Mouse (Mus musculus): ENCODE data around the gene Abhd10.

Gene Abhd10

DNA sequence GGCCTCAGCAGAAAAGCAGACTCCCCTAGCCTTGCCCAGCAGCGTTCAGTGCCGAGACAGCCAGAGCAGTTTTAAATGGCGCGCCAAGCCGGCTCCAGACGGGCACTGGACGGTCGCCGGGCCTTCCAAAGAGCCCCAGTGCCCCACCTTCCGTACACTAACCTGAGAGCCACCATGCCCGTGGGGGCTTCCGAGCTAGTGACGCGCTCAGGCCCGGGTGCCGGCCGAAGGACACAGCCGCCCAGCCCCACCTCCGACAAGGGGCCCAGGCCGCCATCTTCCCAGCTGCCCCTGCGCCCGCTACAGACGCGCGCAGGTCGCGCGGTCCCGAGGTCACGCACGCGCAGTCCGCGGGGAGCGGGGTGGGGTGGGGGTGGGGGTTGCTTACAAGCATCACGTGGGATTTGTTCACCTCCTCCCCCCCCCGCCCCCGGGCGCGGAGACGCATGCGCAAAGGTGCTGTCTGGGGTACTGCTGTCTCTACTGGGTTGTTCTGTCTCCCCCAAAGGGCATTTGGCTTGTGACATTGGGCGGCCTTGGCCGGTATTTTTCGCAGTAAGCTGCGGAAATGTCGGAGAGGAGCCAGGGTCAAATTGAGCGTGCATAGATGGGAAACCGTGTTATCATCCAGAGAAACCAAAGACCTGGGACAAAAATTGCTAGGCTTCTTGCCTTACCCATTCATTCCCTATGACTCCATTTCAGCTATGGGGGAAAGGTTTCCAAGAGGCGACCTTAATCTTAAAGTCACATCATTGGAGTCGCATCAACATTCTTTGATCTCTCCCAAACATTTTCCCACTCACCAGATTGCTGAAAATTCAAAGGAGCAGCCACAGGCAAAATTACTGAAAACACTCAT is at the start of gene Abhd10:
Abhd10 (minus strand) TSS at position 341 of the 862 bp plus-strand sequence.
- DNase-seq (ENCODE audit: low spot score in 2 of 2): peak; percentile 86 to 95

DNA sequence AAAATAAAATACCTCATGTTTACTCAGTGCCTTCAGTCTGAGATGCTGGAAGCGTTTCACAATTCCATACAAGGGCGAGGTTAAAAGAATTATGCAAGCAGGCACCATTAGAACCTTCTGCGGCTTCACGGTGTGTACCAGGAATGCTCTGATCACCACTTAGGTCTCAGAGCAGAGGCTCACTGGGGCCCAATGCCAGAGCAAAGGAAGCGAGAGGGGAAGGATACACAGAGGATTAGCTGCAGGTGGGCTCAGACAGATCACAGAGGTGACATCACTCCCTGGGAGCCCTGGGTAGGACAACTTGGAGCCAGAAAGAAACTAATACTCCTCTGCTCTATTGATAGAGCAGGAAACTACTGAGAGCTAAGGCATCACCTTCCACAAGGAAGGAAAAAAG is 48.5 kb upstream of the Abhd10 start:
- DNase-seq (ENCODE audit: low spot score in 2 of 2): no peak

DNA sequence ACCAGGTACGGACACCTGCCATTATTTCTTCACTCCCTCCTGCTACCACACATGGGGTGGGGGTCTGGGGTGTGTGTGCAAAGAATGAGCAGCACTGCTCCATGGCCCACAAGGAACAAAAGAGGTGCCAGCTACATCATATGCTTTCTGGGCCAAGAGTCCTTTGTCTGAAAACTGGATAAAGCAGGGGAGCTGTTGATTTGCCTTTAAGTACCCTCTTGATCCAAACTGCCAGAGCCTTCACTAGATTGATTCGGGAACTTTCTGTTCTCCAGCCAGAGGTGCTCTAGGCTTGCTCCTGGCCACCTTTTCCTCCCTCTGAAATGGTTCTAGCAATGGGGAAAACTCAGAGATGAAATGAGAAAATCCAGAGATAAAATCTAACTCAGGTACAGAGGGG is 46.6 kb upstream of the Abhd10 start:
- no peak for DNase-seq (ENCODE audit: low spot score in 2 of 2)

DNA sequence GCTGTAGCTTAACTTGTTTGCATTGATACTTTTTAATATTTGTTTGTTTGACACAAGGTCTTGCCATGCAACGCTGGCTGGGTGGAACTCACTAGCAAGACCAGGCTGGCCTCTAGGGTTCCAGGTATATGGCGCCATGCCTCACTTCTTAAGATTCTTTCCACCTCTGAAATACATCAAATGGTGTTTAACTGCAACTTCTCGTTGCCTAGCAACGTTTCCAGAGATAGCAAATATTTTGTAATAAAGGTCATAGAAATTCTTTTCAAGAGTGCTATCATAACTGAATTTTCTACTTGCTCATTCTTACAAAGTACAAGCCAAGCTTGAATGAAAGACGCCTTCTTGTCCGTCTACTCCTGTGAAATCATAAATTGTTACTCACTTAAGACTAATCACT is 44.9 kb upstream of the Abhd10 start:
- no peak for DNase-seq (ENCODE audit: low spot score in 2 of 2)

DNA sequence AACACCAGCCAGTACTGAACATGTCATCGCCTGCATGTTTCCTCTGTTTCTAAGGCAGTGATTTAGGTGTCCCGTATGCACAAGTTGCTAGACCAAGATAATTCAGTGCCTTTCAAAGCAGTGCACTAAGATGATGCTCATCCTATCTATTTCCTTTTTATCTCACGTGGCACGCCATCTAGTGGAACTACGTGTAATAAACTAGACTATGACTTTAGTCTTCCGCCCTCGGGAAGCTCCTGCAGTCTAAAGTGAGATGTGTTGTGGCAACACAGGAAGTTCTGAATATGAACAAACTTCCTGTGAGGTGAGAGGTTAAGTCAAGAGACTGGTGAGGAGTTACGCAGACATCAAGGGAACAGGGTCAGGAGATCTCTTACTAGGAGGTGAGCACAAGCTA is 43.9 kb upstream of the Abhd10 start:
- DNase-seq (ENCODE audit: low spot score in 2 of 2): no peak

DNA sequence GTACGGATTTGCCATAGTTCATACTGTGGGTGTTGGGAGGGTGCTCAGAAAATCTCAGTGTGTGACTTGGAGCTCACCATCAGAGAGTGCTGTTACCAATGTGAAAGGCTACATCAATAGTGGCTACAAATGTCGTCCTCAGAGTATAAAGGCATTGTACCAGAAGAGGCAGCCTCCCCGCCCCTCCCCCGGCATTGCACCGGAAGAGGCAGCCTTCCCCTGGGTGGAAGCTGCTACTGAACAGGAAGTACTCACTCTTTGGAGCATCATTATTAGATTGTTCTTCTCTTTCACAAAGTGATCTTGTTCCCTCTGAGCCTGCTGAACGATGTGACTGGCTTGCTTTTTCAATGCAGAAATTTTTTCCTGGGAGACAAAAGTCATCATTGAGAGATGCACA is 37.2 kb upstream of the Abhd10 start:
- no peak for DNase-seq (ENCODE audit: low spot score in 2 of 2)

DNA sequence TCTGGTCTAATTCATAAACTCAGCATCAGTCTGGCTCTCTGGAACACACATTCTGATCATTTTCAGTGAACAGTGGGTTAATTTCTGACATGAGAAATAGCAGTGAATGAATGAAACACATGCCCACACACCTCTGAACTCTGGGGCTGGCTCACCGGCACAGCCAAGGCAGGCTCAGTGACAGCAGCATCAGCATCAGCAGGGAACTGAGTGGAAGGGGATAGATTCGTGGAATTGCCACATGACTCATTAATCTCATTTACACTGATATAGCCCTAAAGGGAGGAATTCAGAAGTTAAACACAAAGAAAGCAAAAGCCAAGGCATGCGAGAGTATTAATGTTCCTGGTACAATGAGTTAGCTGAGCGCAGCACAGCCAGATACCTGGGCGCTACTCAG is 32.1 kb upstream of the Abhd10 start:
- DNase-seq (ENCODE audit: low spot score in 2 of 2): no peak

DNA sequence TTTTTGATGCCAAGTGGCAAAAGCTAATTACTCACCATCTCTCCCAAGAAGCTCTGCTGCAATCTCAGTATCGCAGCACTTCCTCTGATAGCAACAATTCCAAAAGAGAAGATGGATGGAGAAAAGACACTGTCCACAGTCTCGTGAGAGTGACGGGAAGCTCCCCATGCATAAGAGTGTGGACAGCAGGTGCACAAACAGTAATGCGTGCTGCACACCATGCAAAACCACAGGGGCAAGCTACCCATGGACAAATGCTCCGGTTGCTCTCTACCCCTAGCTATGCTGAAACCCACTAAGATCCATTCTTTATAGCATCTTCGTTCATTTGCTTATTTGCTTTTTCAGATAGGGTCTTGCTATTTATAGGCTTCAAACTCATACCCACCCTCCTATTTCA is 28.2 kb upstream of the Abhd10 start:
- no peak for DNase-seq (ENCODE audit: low spot score in 2 of 2)

DNA sequence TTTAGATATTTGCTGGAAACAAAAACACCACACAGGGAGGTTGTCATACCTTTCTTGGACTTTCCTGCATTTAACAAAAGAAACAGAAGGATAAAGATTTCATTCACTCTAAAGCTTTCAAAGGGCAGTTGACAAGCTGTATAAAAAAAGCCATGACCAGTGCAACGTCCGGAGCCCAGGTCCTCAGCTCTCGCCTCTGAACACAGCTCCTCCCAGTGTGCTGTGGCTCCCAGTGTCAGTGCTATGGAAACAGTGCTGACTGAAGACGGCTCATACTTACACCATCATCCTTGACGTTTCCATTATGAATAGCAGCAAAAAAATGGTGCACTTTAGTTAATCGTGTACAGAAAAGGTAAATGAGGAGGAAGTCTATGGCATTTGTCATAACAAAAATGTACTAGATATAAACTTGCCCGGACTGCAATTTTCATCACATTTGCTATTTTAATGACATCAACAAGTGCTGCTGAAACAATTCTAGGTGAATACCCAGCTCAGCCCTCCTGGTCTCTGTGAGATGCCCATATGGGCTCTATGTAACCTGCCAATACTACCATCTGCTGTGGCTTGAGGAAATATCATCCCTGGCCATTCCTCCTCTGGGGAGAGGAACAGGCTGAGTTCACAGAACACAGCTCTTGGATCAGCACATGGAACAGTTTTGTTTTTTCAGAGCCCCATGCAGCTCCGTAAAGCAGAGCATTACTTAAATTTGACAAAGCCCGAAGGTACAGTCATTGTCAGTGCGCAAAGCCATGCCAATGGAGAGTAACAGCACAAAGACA is 25.3 kb upstream of the Abhd10 start:
- no peak for DNase-seq (ENCODE audit: low spot score in 2 of 2)

DNA sequence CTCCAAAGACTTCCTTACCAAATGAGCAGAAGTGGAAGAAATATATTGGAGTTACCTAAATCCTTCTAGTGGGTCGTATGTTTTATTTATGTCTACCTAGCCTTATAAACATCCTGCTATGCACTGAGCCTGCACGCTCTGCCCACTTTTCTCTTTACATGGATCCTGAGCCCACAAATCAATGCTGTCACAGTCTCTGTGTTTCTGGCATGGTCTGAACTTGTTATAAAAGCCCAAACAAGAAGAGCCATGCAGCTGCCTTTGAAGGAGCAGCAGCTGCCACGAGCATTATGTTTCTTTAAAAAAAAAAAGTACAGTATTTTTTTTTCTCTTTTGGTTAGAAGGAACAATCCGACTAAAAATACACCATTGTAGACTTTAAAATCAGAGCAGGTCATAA is 24.7 kb upstream of the Abhd10 start:
- no peak for DNase-seq (ENCODE audit: low spot score in 2 of 2)

DNA sequence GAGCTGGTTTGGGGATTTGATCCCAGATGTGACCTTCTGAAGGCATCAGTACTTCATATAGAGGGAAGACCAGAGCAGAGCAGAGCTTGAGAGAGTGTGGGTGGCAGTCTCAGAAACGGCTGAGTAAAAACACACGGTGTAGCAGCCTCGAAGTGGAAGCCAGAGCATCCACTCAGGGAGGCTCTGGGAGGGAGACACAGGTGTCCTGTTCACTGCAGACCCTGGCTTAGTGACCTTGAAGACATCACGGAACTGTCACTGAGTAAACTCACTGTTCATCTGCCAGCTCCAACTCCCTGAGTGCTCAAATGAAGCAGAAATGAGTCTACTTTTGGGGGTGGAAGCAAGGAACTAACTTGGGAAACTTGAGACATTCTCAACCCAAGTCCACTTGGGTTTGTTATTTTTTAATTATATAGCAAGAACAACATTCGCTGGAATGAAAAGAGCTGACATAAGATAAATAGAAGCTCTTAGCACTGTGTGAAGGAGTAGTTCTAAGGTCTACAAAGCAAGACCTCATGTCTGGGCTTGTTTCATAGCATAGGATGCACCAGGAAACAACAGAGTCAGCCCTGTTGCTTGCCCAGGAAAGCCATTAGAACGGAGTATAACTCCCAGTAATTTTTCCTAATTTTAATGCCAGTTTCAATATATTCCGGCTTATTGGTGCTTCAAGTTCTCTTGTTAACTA is 23.2 kb upstream of the Abhd10 start:
- no peak for DNase-seq (ENCODE audit: low spot score in 2 of 2)

DNA sequence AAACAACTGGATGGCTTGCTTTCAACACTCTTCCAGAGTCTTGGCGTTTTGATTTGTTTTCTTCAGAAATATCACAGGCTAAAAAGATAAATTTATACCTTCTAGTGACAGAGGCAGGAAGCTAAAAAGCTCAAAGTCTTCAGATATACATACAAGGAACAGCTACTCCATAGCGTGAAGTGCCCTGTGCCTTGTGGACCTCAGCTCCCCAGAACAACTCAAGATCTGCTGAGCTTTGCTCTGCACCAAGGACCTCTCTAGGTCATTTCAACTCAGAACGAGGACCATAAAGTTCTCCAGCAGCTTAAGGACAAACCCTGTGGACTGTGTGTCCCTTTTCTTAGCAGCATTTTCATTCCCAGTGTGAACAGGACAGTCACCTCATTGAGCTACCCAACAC is 22.3 kb upstream of the Abhd10 start:
- DNase-seq (ENCODE audit: low spot score in 2 of 2): no peak

DNA sequence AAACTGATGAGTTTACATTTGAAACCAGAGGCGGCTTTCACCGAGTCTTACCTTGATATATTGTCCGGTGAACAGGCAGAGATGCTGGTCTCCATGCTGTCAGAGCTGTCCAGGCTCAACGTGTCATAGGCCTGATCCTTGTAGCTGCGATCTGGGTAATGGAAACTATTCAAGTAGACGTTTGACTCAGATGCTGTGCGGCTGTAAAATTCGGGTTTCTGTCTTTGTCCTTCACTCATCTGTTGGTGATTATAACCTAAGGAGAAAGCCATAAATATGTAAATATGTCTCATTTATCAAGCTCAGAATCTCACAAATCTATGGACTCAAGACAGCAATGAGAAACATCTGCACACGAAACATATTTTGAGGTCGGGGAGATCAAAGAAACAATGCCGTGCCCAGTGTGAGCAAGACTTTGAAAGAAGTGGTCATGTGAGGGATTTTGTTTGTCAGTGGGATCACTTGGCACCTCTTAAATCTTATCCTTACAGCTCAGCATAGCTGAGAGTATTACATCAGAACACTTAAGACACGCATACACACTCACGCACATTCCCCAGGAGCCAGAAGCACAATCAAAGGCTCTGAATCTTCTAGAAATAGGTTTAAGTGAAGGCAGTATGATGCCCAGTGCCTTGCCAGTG is 20.2 kb upstream of the Abhd10 start:
- no peak for DNase-seq (ENCODE audit: low spot score in 2 of 2)

DNA sequence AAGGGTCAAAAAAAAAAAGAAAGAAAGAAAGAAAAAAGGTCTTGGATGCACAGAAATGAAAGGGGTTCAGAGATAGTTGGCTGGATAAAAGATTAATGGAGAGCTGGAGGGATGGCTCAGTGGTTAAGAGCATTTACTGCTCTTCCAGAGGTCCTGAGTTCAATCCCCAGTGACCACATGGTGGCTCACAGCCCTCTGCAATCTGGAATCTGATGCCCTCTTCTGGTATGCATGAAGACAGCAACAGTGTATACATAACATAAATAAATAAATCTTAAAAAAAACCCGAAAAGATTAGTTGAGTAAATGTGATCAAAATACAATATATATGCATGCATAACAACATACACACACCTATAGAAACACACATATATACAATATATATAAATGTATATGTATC is 18.7 kb upstream of the Abhd10 start:
- DNase-seq (ENCODE audit: low spot score in 2 of 2): no peak

DNA sequence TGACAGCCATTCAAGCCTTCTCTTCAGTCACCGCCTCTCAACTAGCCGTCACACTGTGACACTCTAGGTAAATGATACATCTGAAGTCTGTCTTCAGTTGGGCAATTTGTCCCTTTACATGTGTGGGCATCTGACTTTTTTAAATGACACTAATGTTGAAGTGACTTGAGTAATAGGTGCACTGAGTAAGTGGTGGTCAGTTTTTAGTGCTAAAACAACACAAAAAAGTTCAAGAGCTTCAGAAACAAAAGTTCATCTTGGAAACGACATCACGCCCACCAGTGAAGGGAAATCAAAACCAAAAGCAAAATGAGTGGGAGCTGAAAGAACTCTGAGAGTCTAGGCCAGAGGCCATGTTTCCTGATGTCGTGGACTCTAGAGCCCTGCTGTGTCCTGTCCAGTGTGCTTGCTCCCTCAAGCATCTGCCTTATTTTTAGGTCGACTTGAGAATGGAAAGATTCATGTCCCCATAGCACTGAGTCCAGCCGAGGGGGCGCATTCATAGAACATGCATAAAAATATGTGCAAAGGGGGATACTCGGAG is 16.0 kb upstream of the Abhd10 start:
- DNase-seq (ENCODE audit: low spot score in 2 of 2): no peak

DNA sequence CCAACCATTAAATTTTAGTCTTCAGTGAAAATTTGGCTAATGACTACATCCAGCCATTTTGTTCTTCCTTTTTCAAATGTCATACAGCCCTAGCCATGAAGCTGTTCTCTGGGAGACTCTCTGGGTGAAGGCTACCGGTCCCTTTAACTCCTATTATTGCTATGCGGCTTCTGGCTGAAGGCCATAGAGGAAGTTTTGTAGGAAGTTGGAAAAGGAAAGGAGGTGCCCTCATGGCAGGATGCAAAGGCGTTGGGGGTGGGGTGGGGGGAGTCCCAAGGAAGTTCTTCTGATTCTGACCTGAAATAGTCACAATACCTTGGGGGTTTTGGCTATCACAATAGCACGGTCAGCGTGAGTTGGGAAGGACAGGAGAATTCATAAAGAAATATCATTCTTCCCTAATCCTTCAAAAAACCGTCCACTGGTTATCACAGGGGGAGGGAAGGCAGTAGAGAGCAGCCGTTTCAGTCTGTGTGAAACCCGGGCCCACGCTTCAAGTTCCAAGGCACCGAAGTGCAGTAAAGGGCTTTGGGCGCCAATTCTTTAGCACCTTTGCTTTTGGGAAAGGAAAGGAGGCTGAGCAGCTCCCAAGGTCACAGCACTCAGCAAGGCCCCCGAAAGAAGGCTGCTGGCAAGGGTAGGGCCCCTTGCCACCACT is 14.8 kb upstream of the Abhd10 start:
- DNase-seq (ENCODE audit: low spot score in 2 of 2): no peak

DNA sequence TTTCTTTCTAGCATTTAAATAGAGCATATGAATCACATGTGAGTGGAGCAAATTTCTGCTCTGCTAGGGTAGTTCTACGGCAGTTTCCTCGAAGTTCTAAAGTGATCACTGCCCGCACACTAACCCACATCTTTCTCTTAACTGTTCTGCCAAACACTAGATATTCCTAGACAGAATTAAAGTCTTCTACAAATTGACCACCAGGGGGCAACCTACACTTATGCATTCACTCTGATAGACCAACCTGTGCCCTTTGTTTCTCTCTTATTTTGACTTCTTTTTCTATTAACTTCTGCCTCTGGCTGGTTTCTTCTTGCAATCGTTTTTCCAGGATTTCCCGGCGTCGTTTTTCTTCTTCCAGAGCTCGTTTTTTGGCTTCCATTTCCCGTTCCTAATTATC is 14.1 kb upstream of the Abhd10 start:
- DNase-seq (ENCODE audit: low spot score in 2 of 2): peak in 1 of 2 experiments; percentile 24

DNA sequence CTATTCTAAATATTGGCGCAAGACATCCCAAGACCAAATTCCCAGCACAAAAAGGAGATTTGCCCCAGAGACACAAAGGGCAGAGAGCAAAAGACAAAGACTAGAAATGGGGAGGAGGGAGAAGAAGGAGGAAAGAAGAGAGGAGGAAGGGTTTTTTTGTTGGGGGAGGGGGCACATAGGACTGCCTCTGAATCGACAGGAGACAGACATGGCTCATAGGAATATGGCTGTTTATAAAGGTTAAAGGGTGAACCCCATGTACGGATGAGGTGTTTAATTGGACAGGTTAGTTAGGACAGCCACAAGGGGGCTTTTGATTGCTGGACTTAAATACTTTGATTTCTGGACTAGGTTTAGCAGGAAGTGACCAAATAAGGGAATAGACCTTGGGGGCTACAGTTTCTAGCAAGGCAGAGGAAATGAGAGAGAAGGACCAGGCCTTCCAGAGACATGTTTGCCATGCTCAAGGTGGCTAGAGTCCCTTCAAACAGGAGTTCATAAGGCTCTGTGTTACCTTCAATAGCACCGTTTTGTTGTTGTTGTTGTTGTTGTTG is 913 bp upstream of the Abhd10 start:
- no peak for DNase-seq (ENCODE audit: low spot score in 2 of 2)

DNA sequence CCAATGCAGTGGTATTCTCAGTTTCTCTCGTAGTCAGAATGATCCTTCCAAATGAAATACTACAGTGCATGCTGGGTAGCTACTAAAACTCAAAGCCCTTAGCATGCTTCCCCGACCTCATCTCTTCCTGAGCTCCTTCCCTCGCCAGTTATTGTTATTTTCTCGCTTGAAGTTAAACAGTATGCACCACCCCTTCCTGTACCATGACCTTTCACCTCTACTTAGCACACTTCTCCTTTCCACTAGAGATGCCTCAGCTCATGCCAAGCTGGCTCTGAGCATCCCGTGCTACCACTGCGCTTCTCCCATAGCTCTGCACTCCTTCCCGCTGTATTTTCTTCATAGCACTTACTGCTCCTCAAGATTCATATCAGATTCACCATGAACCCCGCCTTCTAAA is 4.9 kb downstream of the Abhd10 start:
- DNase-seq (ENCODE audit: low spot score in 2 of 2): no peak

DNA sequence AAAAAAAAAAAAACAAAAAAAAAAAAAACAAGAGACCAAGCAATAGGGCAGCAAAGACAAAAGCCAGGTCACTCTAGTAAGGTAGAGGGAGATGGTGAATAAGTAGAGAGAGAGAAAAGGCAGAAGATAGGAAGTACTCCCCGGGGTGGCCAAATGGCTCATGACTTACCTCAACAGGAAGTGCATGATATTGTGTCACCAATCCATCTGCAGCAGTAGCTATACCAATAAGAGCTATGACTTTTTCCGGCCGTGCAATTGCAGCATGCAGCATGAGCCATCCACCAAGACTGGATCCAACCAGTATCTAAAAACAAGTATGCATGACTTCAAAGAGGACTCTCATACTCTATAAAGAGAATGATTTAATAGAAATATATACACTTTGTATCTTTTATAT is 6.0 kb downstream of the Abhd10 start:
- no peak for DNase-seq (ENCODE audit: low spot score in 2 of 2)

DNA sequence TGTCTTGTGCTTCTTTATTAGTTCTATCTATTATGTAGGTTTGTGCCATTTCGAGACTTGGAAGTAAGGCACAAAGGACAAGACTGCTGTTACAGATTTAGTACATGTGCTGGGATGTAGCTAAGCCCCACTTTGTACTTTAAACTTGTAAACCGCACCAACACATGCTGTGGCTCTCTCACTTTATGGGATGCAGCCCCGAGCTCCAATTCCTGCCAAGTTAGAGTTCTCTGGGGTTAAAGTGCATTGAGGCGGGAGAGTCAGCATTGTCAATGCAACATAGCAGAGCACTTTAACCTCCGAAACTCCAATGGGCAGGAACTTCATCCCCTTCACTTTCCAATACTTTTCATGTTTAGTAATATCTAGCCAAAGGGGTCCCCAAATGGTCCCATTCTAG is 13.6 kb downstream of the Abhd10 start:
- no peak for DNase-seq (ENCODE audit: low spot score in 2 of 2)
